ENCODE assay signal across 8 mouse cellular contexts in the genomic region with DNA sequence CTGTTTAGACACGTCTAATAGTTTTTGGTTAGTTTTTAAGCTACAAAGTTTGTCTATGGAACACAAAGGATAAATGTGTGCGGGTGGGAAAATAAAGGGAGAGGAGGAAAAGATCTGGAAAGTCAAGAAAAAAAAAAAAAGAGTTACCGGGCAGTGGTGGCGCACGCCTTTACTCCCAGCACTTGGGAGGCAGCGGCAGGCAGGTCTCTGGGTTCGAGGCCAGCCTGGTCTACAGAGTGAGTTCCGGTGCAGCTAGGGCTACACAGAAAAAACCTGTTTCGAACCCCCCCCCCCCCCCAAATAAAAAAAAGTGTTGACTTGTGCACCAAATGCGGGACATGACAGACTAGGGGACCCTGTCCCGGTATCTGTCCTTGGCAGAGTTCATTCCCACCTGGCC. TPM values are rescaled to one million over a fixed set of nuclear protein-coding genes. Genes with fewer than 3 reads are reported as not detected.
DNase-seq lines count a peak whose midpoint lies in the region; ATAC-seq and TF ChIP-seq lines count a peak whose summit lies in the region.

No protein-coding gene starts in this region.

- H3K79me2 ChIP-seq in liver, adult 2 months (ENCODE audit: control insufficient read depth, insufficient read depth, low read length), result no peaks in the 10 kb centered on the region

- no peak overlapping the region for H3K27ac ChIP-seq in liver, adult 2 months (replicated peaks; ENCODE audit: insufficient read depth, low read depth, low read length)
- H3K27ac ChIP-seq in embryonic facial prominence, embryonic 15.5 days (replicated peaks), result peak overlapping the region; percentile 97
- no peak overlapping the region for H3K27ac ChIP-seq in intestine, postnatal 0 days (ENCODE audit: low read depth, low read length)
- H3K27ac ChIP-seq in neural tube, embryonic 14.5 days (ENCODE audit: low read depth, low read length), result peak overlapping the region; percentile 90

- H3K4me3 ChIP-seq in liver, adult 2 months (ENCODE audit: insufficient read depth, low read depth, low read length), result peak overlapping the region; percentile 89; the same call in 1 of the 2 replicates
- peak overlapping the region; percentile 99 for H3K4me3 ChIP-seq in embryonic facial prominence, embryonic 15.5 days (replicated peaks)
- H3K4me3 ChIP-seq in intestine, postnatal 0 days (ENCODE audit: low read depth, low read length), result peak overlapping the region; percentile 92
- peak overlapping the region; percentile 86 for H3K4me3 ChIP-seq in neural tube, embryonic 14.5 days (ENCODE audit: low read depth, low read length)

- H3K9me3 ChIP-seq in embryonic facial prominence, embryonic 15.5 days (replicated peaks), result no peaks in the 10 kb centered on the region
- H3K9me3 ChIP-seq in intestine, postnatal 0 days (ENCODE audit: control insufficient read depth), result no peaks in the 10 kb centered on the region
- H3K9me3 ChIP-seq in neural tube, embryonic 14.5 days (ENCODE audit: control insufficient read depth, low read length), result no peaks in the 10 kb centered on the region

- H3K4me1 ChIP-seq in liver, adult 2 months (ENCODE audit: control insufficient read depth, insufficient read depth, low read length), result peaks cover 9% of the 10 kb centered on the region
- H3K4me1 ChIP-seq in embryonic facial prominence, embryonic 15.5 days, result peaks cover 16% of the 10 kb centered on the region
- 0 out of 2 replicates have a peak, but pooled peaks cover 3% of the 10 kb centered on the region for H3K4me1 ChIP-seq in intestine, postnatal 0 days (replicated peaks; ENCODE audit: control insufficient read depth, insufficient read depth, low read length)
- H3K4me1 ChIP-seq in neural tube, embryonic 14.5 days (ENCODE audit: control insufficient read depth, insufficient read depth, low read length), result peaks cover 25% of the 10 kb centered on the region

- no peak for TF ChIP-seq POLR2A in liver, adult 2 months (IDR thresholded peaks at IDR 0.05; ENCODE audit: extremely low read depth, insufficient read depth, low read length)

- intact Hi-C loops in left cerebral cortex, postnatal 25 days (cut with DNase I), result loop anchor here (2.0 to 10.0 kb wide), 2 partner anchors 94 to 202 kb away; no protein-coding TSS in a partner anchor

- WGBS in liver, adult 2 months, result 36% methylated on average over 11 of the region's 11 CpGs
- WGBS in embryonic facial prominence, embryonic 15.5 days, result 27% methylated on average over 11 of the region's 11 CpGs
- 34% methylated on average over 11 of the region's 11 CpGs for WGBS in intestine, postnatal 0 days
- WGBS in neural tube, embryonic 14.5 days, result 38% methylated on average over 11 of the region's 11 CpGs

- no peak for DNase-seq in liver, adult 2 months (ENCODE audit: extremely low read depth, low read depth, low spot score)
- DNase-seq in liver, result no peak
- DNase-seq in left cerebral cortex, postnatal 25 days (ENCODE audit: low spot score in 2 of 2), result no peak
- DNase-seq in c-Kit-positive CD71-positive TER-119-positive erythroid progenitor cells, embryonic 14.5 days (ENCODE audit: low spot score), result no peak
- DNase-seq in layer of hippocampus, adult 18-20 months (ENCODE audit: low spot score in 2 of 2), result no peak

- no peaks in the 10 kb centered on the region for H3K27me3 ChIP-seq in liver, adult 2 months (ENCODE audit: control insufficient read depth, insufficient read depth, low read length)
- no peaks in the 10 kb centered on the region for H3K27me3 ChIP-seq in embryonic facial prominence, embryonic 15.5 days
- H3K27me3 ChIP-seq in intestine, postnatal 0 days (replicated peaks; ENCODE audit: control insufficient read depth, insufficient read depth, low read length), result no peaks in the 10 kb centered on the region
- no peaks in the 10 kb centered on the region for H3K27me3 ChIP-seq in neural tube, embryonic 14.5 days (ENCODE audit: control insufficient read depth, insufficient read depth, low read length)

- H3K4me2 ChIP-seq in embryonic facial prominence, embryonic 15.5 days (replicated peaks), result peak overlapping the region; percentile 64
- H3K4me2 ChIP-seq in intestine, postnatal 0 days (replicated peaks; ENCODE audit: low read depth), result peak overlapping the region; percentile 74
- H3K4me2 ChIP-seq in neural tube, embryonic 14.5 days (ENCODE audit: low read depth, low read length), result peak overlapping the region; percentile 48

- H3K36me3 ChIP-seq in liver, adult 2 months (ENCODE audit: control insufficient read depth, insufficient read depth, low read length), result no peaks in the 10 kb centered on the region
- H3K36me3 ChIP-seq in embryonic facial prominence, embryonic 15.5 days, result no peaks in the 10 kb centered on the region
- H3K36me3 ChIP-seq in intestine, postnatal 0 days (ENCODE audit: control insufficient read depth, insufficient read depth), result no peaks in the 10 kb centered on the region
- no peaks in the 10 kb centered on the region for H3K36me3 ChIP-seq in neural tube, embryonic 14.5 days (ENCODE audit: control insufficient read depth, insufficient read depth, low read length)

- TF ChIP-seq CTCF in liver, adult 2 months (IDR thresholded peaks at IDR 0.05; ENCODE audit: low read depth, low read length), result no peak
- no peak for TF ChIP-seq CTCF in intestine, postnatal 0 days (IDR thresholded peaks at IDR 0.05; ENCODE audit: low read depth)

- no peak overlapping the region for H3K9ac ChIP-seq in liver, adult 2 months (ENCODE audit: low read depth, low read length)
- no peak overlapping the region for H3K9ac ChIP-seq in embryonic facial prominence, embryonic 15.5 days
- no peak overlapping the region for H3K9ac ChIP-seq in intestine, postnatal 0 days (ENCODE audit: low read depth, low read length)
- H3K9ac ChIP-seq in neural tube, embryonic 14.5 days (replicated peaks; ENCODE audit: low read depth, low read length), result no peak overlapping the region

- no peak for ATAC-seq in embryonic facial prominence, embryonic 15.5 days (ENCODE audit: insufficient number of reproducible peaks, low FRiP score, low TSS enrichment, low read depth)
- ATAC-seq in intestine, postnatal 0 days, result no peak
- ATAC-seq in neural tube, embryonic 14.5 days (ENCODE audit: low read depth), result peak; percentile 3; the same call in 1 of the 2 replicates

RNA-seq across cellular contexts. Expression of gene Nsmce3, which starts 0.5 kb away (rescaled TPM):
- 3.5 and 3.7 TPM in 2 replicates for total RNA-seq in liver, adult 2 months (2014; rRNA removed)
- 4.3 and 5.4 TPM in 2 replicates for polyA plus RNA-seq in liver, adult 2 months (2012; rRNA removed)
- polyA plus RNA-seq in embryonic facial prominence, embryonic 15.5 days (2015; fragmentation: Nextera tagmentation; extraction: Ambion mirVana), result 11.8 and 12.7 TPM in 2 replicates
- 6.4 and 6.9 TPM in 2 replicates for polyA plus RNA-seq in intestine, postnatal 0 days (2015; fragmentation: Nextera tagmentation; extraction: Ambion mirVana)
- 10.8 and 11.8 TPM in 2 replicates for polyA plus RNA-seq in neural tube, embryonic 14.5 days (2014; fragmentation: Nextera tagmentation; extraction: Ambion mirVana)
- 10 to 100 TPM; 13.3 TPM for total RNA-seq in left cerebral cortex, postnatal 25 days (2021)
- total RNA-seq in layer of hippocampus, adult 18-20 months (2021), result 10 to 100 TPM; 15.9 to 16.9 TPM

Comparison
In these comparisons a context has a peak if more than half of its experiments do, and no peak if none do; other contexts are left out.
1. H3K27ac ChIP-seq: peak in embryonic facial prominence, embryonic 15.5 days (single experiment) and neural tube, embryonic 14.5 days (single experiment); none in liver, adult 2 months (single experiment) and intestine, postnatal 0 days (single experiment).
2. Peak in every context shown above with its lines, with median percentiles within 50 percentile points of each other: H3K4me3 ChIP-seq and H3K4me2 ChIP-seq.